Mouse (Mus musculus): ENCODE data around the gene Vmn2r92. TPM values are rescaled to one million over a fixed set of nuclear protein-coding genes. Genes with fewer than 3 reads are reported as not detected.
"Not testable (repeated sequence)": the region's sequence is repeated elsewhere in the genome, so short reads cannot be mapped to it uniquely, and the experiment has no call there.

The Vmn2r92 gene
- polyA plus RNA-seq (2016; fragmentation: Nextera tagmentation; extraction: Ambion mirVana), result not detected in 2 replicates

DNA sequence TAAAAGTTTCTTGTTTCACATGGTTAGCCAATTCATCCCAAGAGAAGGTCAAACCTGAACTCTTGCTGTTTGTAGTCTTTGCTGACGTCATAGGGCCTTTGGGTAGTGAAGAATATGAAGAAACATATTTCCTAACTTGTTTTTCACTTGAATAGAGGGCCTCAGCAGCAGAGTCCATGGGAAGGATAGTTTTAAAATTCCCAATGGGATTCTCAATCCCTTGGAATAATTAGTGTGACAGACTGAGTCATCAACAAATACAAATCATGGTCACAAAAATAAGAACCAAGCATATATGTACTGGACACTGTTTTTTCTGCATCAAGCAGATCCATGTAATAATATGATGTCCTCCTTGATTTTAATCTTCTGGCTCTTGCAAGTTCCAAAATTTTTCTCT lies at the start of gene Vmn2r92:
TSS of gene Vmn2r92 (plus strand) at position 301 of the 400 bp plus-strand sequence.
- not testable (repeated sequence) for H3K36me3 ChIP-seq (replicated peaks); H3K4me3 ChIP-seq; H3K4me1 ChIP-seq; H3K27ac ChIP-seq; H3K27me3 ChIP-seq (ENCODE audit: poor library complexity, severe bottlenecking); H3K9me3 ChIP-seq; DNase-seq (ENCODE audit: extremely low spot score, low spot score)
- WGBS, result 71% methylated on average over 1 of the region's 1 CpGs

DNA sequence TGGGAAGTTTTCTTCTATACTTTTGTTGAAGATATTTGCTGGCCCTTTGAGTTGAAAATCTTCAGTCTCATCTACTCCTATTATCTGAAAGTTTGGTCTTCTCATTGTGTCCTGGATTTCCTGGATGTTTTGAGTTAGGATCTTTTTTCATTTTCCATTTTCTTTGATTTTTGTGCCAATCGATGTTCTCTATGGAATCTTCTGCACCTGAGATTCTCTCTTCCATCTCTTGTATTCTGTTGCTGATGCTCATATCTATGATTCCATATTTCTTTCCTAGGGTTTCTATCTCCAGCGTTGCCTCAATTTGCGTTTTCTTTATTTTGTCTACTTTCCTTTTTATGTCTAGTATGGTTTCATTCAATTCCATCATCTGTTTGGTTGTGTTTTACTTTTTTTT lies 49.4 kb upstream of the Vmn2r92 start:
- DNase-seq (ENCODE audit: extremely low spot score, low spot score), result not testable (repeated sequence)

DNA sequence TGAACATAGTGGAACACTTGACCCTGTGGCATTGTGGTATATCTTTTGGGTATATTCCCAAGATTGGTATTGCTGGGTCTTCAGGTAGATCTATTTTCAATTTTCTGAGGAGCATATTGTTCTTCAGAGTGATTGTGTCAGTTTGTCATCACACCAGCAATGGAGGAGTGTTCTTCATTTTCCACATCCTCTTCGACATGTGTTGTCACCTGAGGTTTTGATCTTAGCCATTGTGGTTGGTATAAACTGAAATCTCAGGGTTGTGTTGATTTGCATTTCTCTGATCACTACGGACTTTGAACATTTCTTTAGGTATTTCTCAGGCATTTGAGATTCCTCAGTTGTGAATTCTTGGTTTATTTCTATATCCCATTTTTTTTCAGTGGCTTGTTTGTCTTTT lies 9.5 kb downstream of the Vmn2r92 start:
- H3K9me3 ChIP-seq; H3K36me3 ChIP-seq (replicated peaks); H3K4me3 ChIP-seq; DNase-seq (ENCODE audit: extremely low spot score, low spot score); H3K27ac ChIP-seq; H3K4me1 ChIP-seq; H3K27me3 ChIP-seq (ENCODE audit: poor library complexity, severe bottlenecking): not testable (repeated sequence)
- WGBS, result 79% methylated on average over 2 of the region's 2 CpGs

More for the DNA sequence above, 49.4 kb upstream of the Vmn2r92 start:
- H3K9me3 ChIP-seq, result peaks cover 22% of the 10 kb centered on the region
- WGBS, result 91% methylated on average over 3 of the region's 3 CpGs
- not testable (repeated sequence) for H3K27me3 ChIP-seq (ENCODE audit: poor library complexity, severe bottlenecking); H3K4me1 ChIP-seq; H3K27ac ChIP-seq; H3K4me3 ChIP-seq; H3K36me3 ChIP-seq (replicated peaks)

- Histone ChIP-seq H3K9me3 (no peaks in the 10 kb centered on the region; the same call in 1 of the 2 replicates), H3K27ac (no peak overlapping the region), H3K36me3 (replicated peaks) (no peaks in the 10 kb centered on the region), H3K27me3 (ENCODE audit: poor library complexity, severe bottlenecking) (no peaks in the 10 kb centered on the region), H3K4me3 (no peak overlapping the region), H3K4me1 (no peaks in the 10 kb centered on the region)
- WGBS, result 82% methylated on average over 1 of the region's 1 CpGs
- no peak for DNase-seq (ENCODE audit: extremely low spot score, low spot score)
Observed at GRCm38 (mm10) chr17:18189732-18190131, 38.0 kb downstream of the Vmn2r92 start.

- Histone ChIP-seq H3K4me3 (no peak overlapping the region), H3K36me3 (replicated peaks) (no peaks in the 10 kb centered on the region), H3K9me3 (peaks cover 25% of the 10 kb centered on the region), H3K27ac (no peak overlapping the region), H3K27me3 (ENCODE audit: poor library complexity, severe bottlenecking) (no peaks in the 10 kb centered on the region), H3K4me1 (no peaks in the 10 kb centered on the region)
- no peak for DNase-seq (ENCODE audit: extremely low spot score, low spot score)
Observed at GRCm38 (mm10) chr17:18221300-18221699, 69.6 kb downstream of the Vmn2r92 start.

GRCm38 (mm10) chr17:18231996-18232395 lies 80.3 kb downstream of the Vmn2r92 start:
- 88% methylated on average over 2 of the region's 2 CpGs for WGBS
- Histone ChIP-seq H3K27me3 (ENCODE audit: poor library complexity, severe bottlenecking) (no peaks in the 10 kb centered on the region), H3K9me3 (peaks cover 24% of the 10 kb centered on the region), H3K4me3 (no peak overlapping the region), H3K36me3 (replicated peaks) (no peaks in the 10 kb centered on the region), H3K27ac (no peak overlapping the region), H3K4me1 (no peaks in the 10 kb centered on the region)
- no peak for DNase-seq (ENCODE audit: extremely low spot score, low spot score)

DNA sequence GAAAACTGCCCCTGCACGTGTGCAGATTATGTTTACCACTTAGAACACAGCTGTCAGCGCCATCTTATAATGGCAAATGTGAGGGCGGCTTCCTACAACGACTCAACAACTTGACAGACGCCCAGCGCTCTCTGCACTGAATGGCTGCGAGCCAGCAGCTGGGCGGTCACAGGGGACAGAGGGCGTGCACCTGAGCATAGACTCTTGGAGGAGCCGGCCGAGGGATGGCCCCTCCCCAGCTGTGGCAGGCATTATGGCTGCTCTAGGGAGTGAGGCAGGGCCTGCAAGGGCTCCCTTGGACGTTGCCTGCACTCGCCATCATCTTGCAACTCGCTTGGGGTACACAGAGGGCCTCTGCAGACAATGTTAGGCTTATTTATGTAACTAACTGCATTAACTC lies 85.2 kb downstream of the Vmn2r92 start:
- Histone ChIP-seq H3K4me3 (no peak overlapping the region), H3K27me3 (ENCODE audit: poor library complexity, severe bottlenecking) (no peaks in the 10 kb centered on the region), H3K4me1 (no peaks in the 10 kb centered on the region), H3K36me3 (replicated peaks) (no peaks in the 10 kb centered on the region), H3K27ac (no peak overlapping the region), H3K9me3 (peaks cover 35% of the 10 kb centered on the region)
- WGBS, result 83% methylated on average over 14 of the region's 14 CpGs
- no peak for DNase-seq (ENCODE audit: extremely low spot score, low spot score)

Other genes starting within 250 kb of the Vmn2r92 start
- not detected in 2 replicates for gene Fpr-rs4, start 130.2 kb upstream of the Vmn2r92 start, polyA plus RNA-seq (2016; fragmentation: Nextera tagmentation; extraction: Ambion mirVana)
- not detected in 2 replicates for gene Vmn2r124, start 102.5 kb upstream of the Vmn2r92 start, polyA plus RNA-seq (2016; fragmentation: Nextera tagmentation; extraction: Ambion mirVana)
- not detected in 2 replicates for gene Vmn2r91, start 66.9 kb upstream of the Vmn2r92 start, polyA plus RNA-seq (2016; fragmentation: Nextera tagmentation; extraction: Ambion mirVana)
- gene Vmn2r94, start 125.9 kb downstream of the Vmn2r92 start, polyA plus RNA-seq (2016; fragmentation: Nextera tagmentation; extraction: Ambion mirVana), result not detected in 2 replicates
- gene Vmn2r93, start 146.2 kb downstream of the Vmn2r92 start, polyA plus RNA-seq (2016; fragmentation: Nextera tagmentation; extraction: Ambion mirVana), result not detected in 2 replicates

Data from forebrain, embryonic 10.5 days (tissue).